Mouse (Mus musculus) induced T-regulatory cell, adult 2 months (primary cell): ENCODE data around the gene Dera.

Experiments
- DNase-seq: peaks from one replicate; pipeline ENCODE4 v3.0.0-alpha.2; 2012; ENCODE audit warnings: low read depth

Gene Dera

DNA sequence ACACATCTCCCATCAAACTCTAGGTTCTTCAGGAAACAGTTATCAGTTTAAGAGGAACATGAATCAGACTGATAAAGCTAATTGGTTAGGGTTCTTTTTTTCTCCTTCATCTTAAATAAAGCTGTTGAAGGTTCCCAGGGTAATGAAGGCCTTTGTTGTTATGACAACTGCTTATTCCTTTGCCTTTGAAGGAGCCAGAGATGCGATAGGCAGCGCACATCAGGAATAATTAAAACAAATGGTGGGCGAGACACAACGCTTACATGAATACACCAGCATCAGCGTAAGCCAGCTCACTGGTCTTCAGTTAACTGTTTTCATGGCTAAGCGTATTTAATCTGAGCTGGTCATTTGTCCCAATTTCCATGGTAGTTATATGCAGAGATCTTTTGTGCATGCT is 132.9 kb downstream of the Dera start:
- no peak for DNase-seq

DNA sequence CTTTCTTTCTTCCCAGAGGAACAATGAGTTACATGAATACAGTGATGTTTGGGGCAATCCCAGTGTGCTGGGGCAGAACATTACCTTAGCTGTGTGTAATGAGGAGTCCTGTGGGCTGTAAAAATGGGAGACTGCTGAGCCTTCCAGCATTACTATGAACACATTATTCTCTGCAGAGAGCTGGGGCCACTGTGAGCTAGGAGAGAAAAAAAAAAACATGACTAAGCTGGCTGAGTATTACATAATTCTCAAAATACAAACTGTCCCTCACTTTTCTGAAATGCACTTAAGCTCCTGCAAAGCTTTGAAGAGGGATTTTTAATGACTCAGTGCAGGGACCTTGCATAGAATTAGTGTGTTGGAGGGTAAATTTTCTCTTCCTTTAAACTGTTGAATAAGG is 143.3 kb downstream of the Dera start:
- DNase-seq: no peak

DNA sequence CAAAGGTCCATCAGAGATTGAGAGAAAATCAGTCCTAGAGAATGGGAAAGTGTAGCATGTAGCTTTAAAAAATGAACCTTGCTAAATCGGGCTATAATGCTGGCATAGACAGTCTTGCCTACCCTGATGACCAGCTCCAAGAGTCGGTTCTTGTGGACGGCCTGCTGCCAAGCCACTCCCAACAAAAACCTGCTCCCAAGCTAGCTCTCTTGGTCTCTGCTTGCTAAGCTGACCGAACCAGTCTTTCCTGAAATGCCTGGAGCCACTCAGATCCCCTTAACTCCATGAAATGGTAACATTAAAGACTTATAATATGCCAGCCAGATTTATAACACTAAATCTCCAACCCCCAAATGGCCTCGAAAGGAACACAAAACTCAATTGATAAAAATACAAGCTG is 146.9 kb downstream of the Dera start:
- no peak for DNase-seq
